Mouse (Mus musculus) olfactory bulb, adult 2 months (tissue): ENCODE results near the gene Lce3d. TPM values are rescaled to one million over a fixed set of nuclear protein-coding genes. Genes with fewer than 3 reads are reported as not detected.

Experiments used
- H3K27ac ChIP-seq: fragments of 200-500 bp; 2 replicates; pipeline ENCODE4 v1.5.1; 2012; ENCODE audit warnings: low read depth, low read length; ENCODE audit not compliant: insufficient read depth
- H3K4me1 ChIP-seq: fragments of 200-500 bp; 2 replicates; pipeline ENCODE4 v1.6.1; 2012; ENCODE audit warnings: low read length; ENCODE audit not compliant: control insufficient read depth, insufficient read depth
- H3K4me3 ChIP-seq: fragments of 200-500 bp; 2 replicates; pipeline ENCODE4 v1.5.1; 2012; ENCODE audit warnings: mild to moderate bottlenecking, low read depth, low read length, moderate library complexity; ENCODE audit not compliant: insufficient read depth
- CTCF ChIP-seq: fragments of 200-500 bp; IDR thresholded peaks from 2 replicates; pipeline ENCODE4 v1.5.1; 2012; ENCODE audit warnings: low read depth, mild to moderate bottlenecking, low read length, moderate library complexity; ENCODE audit not compliant: insufficient read depth
- POLR2A ChIP-seq: fragments of 200-500 bp; IDR thresholded peaks from 2 replicates; pipeline ENCODE4 v1.6.1; 2012; ENCODE audit warnings: mild to moderate bottlenecking, low read depth, low read length, moderate library complexity; ENCODE audit not compliant: insufficient read depth
- WGBS: fragments of 180-500 bp; shearing (Covaris S2); methylation state at CpG from one replicate; pipeline ENCODE4 v1.1.7; 2018; 5-methylcytosine and 5-hydroxymethylcytosine counted together
- polyA plus RNA-seq: library from polyadenylated mRNA; stranded (reverse); fragments of >200 nt; gene quantifications from 2 replicates; pipeline ENCODE4 v1.2.4, GENCODE M21; 2012; ENCODE audit warnings: low replicate concordance; ENCODE audit not compliant: missing spikeins, insufficient read depth, insufficient read length

Gene Lce3d
- not detected in 2 replicates for polyA plus RNA-seq

GRCm38 (mm10) chr3:92957090-92957489 lies at the start of gene Lce3d:
TSS of gene Lce3d (plus strand) at chr3:92957390.
- no peak for TF ChIP-seq CTCF
- TF ChIP-seq POLR2A, result no peak
- no peak within 1 kb of the TSS for H3K4me3 ChIP-seq
- WGBS, result 93% methylated on average over 1 of the region's 1 CpGs
- no peak within 1 kb of the TSS for H3K27ac ChIP-seq
- no peaks in the 10 kb centered on the region for H3K4me1 ChIP-seq

GRCm38 (mm10) chr3:92907571-92907970 lies 49.6 kb upstream of the Lce3d start:
- WGBS, result 27% methylated on average over 4 of the region's 4 CpGs
- Histone ChIP-seq H3K27ac (no peak overlapping the region), H3K4me1 (no peaks in the 10 kb centered on the region), H3K4me3 (no peak overlapping the region)
- TF ChIP-seq POLR2A (no peak), CTCF (no peak)

GRCm38 (mm10) chr3:92920364-92920763 lies 36.8 kb upstream of the Lce3d start:
- no peak overlapping the region for H3K4me3 ChIP-seq
- no peaks in the 10 kb centered on the region for H3K4me1 ChIP-seq
- TF ChIP-seq CTCF, result no peak
- no peak for TF ChIP-seq POLR2A
- WGBS, result 63% methylated on average over 4 of the region's 4 CpGs
- H3K27ac ChIP-seq, result no peak overlapping the region

GRCm38 (mm10) chr3:92926130-92926529 lies 31.1 kb upstream of the Lce3d start, which contains the start of gene Lce3a:
TSS of gene Lce3a (minus strand) at chr3:92926230.
- Histone ChIP-seq H3K4me3 (no peak within 1 kb of the TSS), H3K27ac (no peak within 1 kb of the TSS), H3K4me1 (no peaks in the 10 kb centered on the region)
- 82% methylated on average over 2 of the region's 2 CpGs for WGBS
- TF ChIP-seq POLR2A, result no peak
- TF ChIP-seq CTCF, result no peak

GRCm38 (mm10) chr3:92932679-92933078 lies 24.5 kb upstream of the Lce3d start, which contains the start of gene Lce3b:
TSS of gene Lce3b (plus strand) at chr3:92932979.
- no peak for TF ChIP-seq POLR2A
- no peak for TF ChIP-seq CTCF
- H3K4me1 ChIP-seq, result no peaks in the 10 kb centered on the region
- no peak within 1 kb of the TSS for H3K27ac ChIP-seq
- 75% methylated on average over 2 of the region's 2 CpGs for WGBS
- H3K4me3 ChIP-seq, result no peak within 1 kb of the TSS

- Histone ChIP-seq H3K27ac (no peak within 1 kb of the TSS), H3K4me3 (no peak within 1 kb of the TSS), H3K4me1 (no peaks in the 10 kb centered on the region)
- TF ChIP-seq CTCF (no peak), POLR2A (no peak)
- 74% methylated on average over 1 of the region's 1 CpGs for WGBS
Measured at GRCm38 (mm10) chr3:92944186-92944585, 13.0 kb upstream of the Lce3d start, which contains the start of gene Lce3c. TSS of gene Lce3c (plus strand) at chr3:92944486.

- no peak within 1 kb of the TSS for H3K4me3 ChIP-seq
- no peaks in the 10 kb centered on the region for H3K4me1 ChIP-seq
- TF ChIP-seq POLR2A (no peak), CTCF (no peak)
- no peak within 1 kb of the TSS for H3K27ac ChIP-seq
- 92% methylated on average over 2 of the region's 2 CpGs for WGBS
Measured at GRCm38 (mm10) chr3:92966761-92967160, 9.6 kb downstream of the Lce3d start, which contains the start of gene Lce3e. TSS of gene Lce3e (plus strand) at chr3:92967061.

GRCm38 (mm10) chr3:92978484-92978883 lies 21.3 kb downstream of the Lce3d start:
- 59% methylated on average over 2 of the region's 2 CpGs for WGBS
- TF ChIP-seq POLR2A (no peak), CTCF (no peak)
- Histone ChIP-seq H3K4me1 (no peaks in the 10 kb centered on the region), H3K27ac (no peak overlapping the region), H3K4me3 (no peak overlapping the region)

GRCm38 (mm10) chr3:92991926-92992325 lies 34.7 kb downstream of the Lce3d start, which contains the start of gene Lce3f:
TSS of gene Lce3f (plus strand) at chr3:92992226.
- H3K4me3 ChIP-seq, result no peak within 1 kb of the TSS
- no peak within 1 kb of the TSS for H3K27ac ChIP-seq
- TF ChIP-seq POLR2A (no peak), CTCF (no peak)
- no peaks in the 10 kb centered on the region for H3K4me1 ChIP-seq
